Mouse (Mus musculus) thymus, postnatal 36 days (tissue): Measurements from ENCODE around the gene Zfp629.

ENCODE experiments used
- DNase-seq, 2 experiments: peaks; one replicate each; pipeline ENCODE4 v3.0.0; 2022; ENCODE audit warnings: mixed read lengths in 2 of 2

The Zfp629 gene

DNA sequence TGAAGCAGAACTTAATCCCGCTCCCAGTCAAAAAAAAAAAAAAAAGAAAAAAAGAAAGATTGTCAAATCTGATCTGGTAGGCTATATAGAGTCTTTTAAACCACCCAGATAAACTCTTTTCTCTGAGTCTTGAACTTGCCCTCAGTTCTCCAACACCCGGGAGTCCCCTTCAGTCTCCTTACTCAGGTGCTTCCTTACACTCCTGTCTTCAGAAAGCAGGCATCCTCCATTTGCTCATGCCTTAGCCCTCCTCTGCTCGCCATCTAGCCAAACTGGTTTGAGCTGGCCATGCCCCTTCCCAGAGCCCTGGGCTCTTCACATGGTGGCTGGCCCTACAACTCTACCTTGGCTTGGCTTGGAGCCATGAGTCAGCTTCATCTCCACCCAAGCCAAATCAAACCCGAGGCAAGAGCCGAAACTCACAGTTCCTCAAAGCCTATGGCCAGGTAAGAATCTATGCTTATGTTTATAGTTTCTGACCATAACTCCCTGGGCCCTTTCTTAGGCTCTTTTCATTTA lies 54.2 kb downstream of the Zfp629 start, which contains the start of gene Tmem265:
Gene Tmem265, plus strand, starts transcription at position 51 of the 519 bp plus-strand sequence.
- no peak for DNase-seq

- no peak for DNase-seq
These were observed 55.0 kb downstream of the Zfp629 start for GRCm38 (mm10) chr7:127560580-127560979.
